Mouse (Mus musculus) telencephalon, adult 2 months (tissue): Measurements from ENCODE around the gene Cic.
"Not testable (repeated sequence)": the region's sequence is repeated elsewhere in the genome, so short reads cannot be mapped to it uniquely, and the experiment has no call there.

Experiments
- DNase-seq: peaks from one replicate; pipeline ENCODE4 v3.0.0-alpha.2; 2011; ENCODE audit warnings: low read depth, low spot score

Gene Cic

DNA sequence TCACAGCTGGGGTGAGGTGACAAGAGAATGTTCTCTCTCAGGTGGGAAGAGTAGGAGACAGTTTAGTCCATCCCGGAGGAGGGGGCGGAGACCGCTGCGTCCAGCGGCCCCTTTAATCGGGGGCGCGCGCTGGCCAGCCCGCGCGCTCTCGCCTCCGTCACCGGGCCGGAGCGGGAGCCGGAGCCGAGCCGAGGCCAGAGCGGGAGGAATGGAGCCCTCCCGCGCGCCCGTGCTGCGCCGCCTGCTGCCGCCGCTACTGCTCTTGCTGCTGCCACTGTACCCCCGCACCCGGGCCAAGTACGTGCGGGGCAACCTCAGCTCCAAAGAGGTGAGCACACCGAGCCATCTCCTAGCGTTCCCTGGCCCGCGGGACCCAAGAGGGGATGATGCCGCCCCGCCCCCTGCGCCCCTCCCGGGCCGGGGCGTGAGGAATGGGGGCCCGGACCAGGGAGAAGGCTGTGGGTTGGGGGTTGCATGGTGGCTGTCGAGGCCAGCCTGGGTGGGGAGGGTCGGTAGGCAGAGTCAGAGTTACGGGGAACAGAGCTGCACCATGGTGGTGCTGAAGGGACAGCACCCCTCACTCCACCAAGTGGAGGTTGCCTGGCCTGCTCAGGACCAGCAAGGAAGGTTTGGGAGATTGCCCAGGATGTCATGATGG is 38.6 kb downstream of the Cic start, which contains the start of gene Tmem145:
Gene Tmem145, plus strand, starts transcription at position 151 of the 658 bp plus-strand sequence.
- no peak for DNase-seq

DNA sequence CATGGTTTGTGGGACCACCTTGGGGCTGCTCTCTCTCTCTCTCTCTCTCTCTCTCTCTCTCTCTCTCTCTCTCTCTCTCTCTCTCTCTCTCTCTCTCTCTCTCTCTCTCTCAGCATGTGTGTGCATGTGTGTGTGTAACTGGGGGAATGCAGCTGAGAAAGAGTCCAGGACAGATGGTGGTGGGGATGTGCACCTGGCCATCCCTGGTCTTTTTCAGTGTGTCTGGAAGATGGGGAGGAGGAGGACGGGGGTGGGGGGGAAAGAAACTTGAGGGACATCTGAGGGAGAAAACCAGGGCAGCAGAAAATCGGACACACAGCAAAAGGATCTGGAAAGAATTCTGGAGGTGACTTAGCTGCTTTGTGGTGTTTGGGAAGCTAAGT is 39.1 kb downstream of the Cic start:
- no peak for DNase-seq

GRCm38 (mm10) chr7:25308702-25309318 is 41.3 kb downstream of the Cic start:
- DNase-seq: no peak

DNA sequence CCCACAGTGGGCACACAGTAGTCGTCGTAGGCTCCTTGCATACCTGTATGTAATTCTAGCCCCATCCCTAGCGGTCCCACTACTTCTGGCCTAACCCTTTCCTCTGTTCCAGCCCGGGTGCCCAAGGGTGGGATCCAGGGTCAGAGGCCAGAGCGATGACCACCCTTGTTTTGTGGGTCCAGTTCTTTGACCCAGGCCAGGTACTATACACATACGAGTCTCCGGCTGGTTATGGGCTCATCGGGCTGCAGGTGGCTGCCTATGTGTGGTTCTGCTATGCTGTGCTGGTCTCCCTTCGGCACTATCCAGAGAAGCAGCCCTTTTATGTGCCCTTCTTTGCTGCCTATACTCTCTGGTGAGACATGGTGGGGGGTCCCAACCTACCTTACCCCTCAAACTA is 41.9 kb downstream of the Cic start:
- no peak for DNase-seq

DNA sequence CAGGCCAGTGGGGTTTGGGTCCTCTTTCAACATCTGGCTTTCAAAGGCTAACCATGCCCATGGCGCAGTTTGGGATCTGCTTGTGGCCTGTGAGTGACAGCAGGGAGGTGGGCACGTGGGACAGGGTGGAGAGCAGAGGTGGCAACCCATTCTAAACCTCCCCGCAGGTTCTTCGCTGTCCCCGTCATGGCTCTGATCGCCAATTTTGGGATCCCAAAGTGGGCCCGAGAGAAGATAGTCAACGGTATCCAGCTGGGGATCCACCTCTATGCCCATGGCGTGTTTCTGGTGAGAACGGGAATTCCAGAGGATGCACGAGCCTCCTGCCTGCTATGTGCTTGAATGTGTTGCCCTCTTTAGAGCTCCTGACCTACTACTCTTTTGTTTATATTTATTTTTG is 43.7 kb downstream of the Cic start:
- DNase-seq: no peak

GRCm38 (mm10) chr7:25313325-25313724 is 45.8 kb downstream of the Cic start:
- no peak for DNase-seq

GRCm38 (mm10) chr7:25314606-25315305 is 47.3 kb downstream of the Cic start:
- no peak for DNase-seq

GRCm38 (mm10) chr7:25315306-25316041 is 48.0 kb downstream of the Cic start:
- DNase-seq: no peak

DNA sequence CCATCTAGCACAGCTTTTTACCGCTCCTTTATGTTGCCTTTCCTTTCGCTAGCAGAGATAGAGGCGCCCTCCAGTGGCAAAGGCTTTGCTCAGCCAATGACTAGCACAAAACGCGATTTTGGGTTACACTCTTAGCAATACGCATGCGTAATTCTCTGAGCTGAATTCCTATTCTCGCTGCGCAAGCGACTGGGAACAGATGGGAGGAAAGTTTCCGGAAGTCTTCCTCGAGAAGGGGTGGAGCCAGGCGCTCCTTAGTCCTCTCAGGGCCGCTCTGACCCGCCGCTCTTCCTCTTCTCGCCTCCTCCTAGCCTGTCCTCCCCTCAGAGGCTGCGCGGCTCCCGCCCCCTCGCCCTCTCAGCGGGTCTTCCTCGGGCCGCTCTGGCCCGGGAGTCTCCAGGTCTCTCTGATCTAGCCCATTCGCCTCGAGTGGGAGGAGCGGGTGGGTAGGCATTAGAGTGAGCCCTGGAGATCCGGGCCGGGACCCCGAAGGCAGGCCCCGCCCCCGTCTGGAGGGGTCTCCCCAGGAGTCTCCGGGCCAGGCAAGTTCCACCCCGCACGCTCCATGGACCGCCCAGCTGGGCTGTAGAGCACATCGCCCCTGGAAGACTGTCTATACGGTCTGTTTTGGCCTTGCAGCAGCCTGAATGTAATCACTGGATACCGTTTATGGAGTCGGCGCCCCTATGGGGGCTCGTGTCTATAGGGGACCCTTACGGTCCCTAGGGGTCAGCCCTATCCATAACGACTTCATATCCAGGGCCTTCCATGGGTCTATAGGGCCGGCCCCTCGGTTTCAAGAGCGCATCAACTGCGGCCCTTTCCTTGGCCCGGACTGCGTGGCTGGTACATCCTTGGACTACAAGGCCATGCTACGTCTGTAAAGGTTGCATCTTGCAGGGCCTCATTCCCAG is 49.3 kb downstream of the Cic start, which contains the start of gene Megf8:
Gene Megf8, plus strand, starts transcription at position 633 of the 914 bp plus-strand sequence.
- DNase-seq: peak; percentile 99

DNA sequence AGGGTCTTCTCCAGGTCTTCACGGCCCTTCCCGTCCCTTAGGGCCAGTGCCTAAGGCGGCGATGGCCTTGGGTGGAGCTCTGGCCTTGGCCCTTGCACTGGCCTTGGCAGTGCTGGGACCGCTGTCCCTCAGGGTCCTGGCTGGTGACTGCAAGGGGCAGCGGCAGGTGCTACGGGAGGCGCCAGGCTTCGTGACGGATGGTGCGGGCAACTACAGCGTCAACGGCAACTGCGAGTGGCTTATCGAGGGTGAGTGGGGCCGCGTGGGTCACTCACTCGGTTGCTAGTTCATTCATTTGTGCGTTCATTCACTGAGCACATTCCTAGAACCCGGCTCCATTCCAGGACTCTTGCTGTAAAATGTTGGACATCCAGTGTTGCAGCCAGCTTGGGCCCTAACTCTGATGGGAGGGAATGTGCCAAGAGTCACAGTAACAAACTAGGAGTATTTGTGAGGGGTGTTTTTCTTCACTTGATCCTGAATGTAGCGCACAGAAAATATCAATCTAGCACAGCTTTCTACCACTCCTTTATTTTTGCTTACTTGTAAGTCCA is 50.0 kb downstream of the Cic start:
- DNase-seq: no peak

DNA sequence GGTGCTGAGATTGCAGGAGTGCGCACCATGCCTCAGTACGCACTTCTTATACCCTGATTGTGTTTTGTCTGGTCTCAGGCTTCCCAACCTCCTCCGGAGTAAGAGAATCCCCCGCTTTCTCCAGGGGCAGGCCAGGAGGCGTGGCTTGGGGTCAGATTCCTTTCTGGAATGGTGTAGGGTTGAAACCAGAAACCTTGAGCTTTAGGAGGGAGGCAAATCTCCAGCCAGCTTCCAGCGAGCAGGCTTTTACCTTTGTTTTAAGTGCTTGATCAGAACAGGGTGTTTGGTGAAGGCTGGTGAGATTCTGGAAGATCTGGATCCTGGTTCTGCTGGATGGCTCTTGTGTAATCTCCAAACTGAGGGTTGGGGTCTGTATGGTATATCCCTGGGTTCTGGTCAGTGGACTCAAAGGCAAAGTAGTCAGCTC is 54.6 kb downstream of the Cic start:
- DNase-seq: no peak

DNA sequence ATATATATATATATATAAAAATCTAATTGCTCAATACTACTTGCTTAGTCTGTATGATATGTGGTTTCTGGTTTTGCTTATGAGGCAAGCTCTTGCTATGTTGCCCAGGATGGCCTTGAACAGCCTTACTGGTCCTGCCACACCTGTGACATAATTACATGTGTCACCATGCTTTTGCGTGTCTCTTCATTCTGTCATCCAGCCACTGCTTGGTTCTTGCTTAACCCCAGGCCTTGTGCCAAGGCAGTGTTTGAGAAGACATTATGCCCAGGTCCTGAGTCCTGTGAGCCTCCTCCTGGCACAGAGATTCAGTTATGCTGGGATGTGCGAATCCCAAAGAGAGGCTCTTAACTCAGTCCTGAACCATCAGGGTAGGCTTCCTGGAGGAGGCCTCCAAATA is 55.7 kb downstream of the Cic start:
- no peak for DNase-seq

DNA sequence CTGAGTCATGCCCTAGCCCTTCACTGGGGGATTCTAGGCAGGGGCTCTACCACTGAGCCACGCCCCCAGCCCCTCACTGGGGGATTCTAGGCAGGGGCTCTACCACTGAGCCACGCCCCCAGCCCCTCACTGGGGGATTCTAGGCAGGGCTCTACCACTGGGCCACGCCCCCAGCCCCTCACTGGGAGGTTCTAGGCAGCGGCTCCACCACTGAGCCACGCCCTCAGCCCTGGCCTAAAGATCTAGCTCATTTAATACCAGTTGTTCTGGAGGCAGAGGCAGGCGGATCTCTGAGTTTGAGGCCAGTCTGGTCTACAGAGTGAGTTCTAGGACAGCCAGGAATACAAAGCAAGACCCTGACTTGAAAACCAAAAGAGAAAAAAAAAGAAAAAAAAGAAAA is 57.9 kb downstream of the Cic start:
- DNase-seq: not testable (repeated sequence)

- no peak for DNase-seq
Measured at GRCm38 (mm10) chr7:25326233-25326632, 58.7 kb downstream of the Cic start.

- peak; percentile 29 for DNase-seq
Measured at GRCm38 (mm10) chr7:25333596-25334307, 66.2 kb downstream of the Cic start.

DNA sequence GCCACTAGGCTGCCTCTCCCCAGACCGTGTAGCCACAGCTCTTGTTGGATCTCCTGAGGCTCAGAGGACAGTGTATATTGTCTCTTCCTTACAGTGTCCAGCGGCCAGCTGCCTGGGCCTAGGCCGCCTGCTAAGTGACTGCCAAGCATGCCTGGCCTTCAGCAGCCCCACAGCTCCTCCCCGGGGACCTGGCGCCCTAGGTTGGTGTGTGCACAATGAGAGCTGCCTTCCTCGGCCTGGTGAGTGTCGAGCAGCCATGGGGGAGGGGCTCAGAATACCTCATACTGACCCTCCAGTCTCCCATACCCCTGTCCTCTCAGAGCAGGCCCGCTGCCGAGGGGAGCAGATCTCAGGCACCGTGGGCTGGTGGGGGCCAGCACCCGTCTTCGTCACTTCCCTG is 67.0 kb downstream of the Cic start:
- no peak for DNase-seq

- DNase-seq: no peak
Measured at GRCm38 (mm10) chr7:25339329-25339728, 71.8 kb downstream of the Cic start.

DNA sequence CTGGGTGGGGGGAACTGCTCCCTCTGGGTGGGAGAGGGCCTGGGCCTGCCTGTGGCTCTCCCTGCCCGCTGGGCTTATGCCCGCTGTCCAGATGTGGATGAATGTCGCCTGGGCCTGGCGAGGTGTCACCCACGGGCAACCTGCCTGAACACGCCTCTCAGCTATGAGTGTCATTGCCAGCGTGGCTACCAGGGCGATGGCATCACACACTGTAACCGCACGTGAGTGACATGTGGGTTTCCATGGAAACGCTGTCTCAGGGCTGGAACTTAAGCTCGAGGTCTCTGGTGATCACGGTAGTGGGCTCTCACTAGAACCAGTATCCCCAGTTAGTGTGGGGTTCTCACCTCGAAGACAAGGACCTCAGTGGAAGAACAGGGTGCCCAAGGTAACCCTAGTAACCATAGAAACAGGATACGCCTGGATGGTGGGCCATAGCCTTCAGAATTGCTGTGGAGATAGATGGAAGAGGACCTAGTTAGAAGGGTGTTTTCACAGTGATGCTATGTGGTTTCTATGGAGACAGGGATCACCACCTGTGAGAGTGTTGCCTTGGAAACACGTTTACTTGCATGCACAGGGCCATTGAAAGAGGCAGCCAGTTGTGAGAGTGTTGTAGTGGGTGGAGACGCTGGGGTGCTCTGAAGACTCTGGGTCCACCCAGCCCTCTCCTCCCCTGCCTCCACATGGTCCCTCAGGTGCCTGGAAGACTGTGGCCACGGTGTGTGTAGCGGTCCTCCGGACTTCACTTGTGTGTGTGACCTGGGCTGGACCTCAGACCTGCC is 73.7 kb downstream of the Cic start:
- DNase-seq: peak; percentile 47
